Mouse (Mus musculus): Measurements from ENCODE around the gene Ctla4.

The Ctla4 gene

DNA sequence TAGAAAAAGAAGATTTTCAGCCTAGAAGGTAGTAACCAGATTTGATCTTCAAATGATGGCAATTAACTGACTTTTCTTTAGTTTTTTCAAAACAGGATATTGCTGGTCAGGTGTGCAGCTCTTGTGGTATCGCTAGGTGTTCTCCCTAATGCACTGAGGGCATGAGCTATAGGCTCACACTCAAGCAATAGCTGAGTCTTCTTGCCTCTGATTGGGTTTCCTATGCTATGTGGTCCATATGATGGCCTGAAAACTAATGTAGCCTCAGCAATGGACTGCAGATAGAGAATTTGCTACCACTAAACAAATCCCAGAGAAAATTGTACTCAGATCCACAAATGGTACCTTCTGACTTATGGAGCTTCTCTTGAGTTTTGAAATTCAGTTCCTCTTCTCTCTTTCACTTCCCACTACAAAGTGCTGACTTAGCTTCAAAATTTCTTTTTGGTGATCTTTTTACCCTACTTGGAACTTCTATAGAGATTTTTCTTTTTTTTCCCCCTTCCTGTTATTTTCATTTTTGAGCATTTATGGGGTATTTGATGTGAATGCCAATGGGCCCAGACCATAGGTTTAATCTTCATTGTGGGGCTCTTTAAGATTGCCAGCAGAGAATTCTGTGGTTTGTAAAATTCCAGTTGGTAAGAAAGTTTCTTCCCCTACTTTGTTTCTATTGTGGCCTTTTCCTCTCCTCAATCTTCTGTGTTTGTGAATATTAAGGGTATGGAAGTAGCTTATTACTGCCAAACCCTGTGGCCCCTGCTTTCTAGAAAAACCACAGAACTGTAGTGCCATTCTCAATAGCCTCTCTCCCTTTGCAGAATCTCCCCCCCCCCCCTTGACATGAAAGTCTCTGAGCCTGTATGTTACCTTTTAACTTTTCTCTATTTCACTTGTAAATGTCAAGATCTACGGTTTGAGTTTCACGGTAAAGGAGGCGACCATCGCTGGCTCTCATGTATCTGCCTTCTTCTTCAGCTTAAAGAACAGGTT, 54.6 kb downstream of the Ctla4 start:
- CTCF ChIA-PET, result interaction anchor here in 2 of 4 experiments (0.5 to 0.9 kb wide), 4 partner anchors 16 to 774 kb away, joined by 3 to 4 read pairs (median 4); no protein-coding TSS in a partner anchor

DNA sequence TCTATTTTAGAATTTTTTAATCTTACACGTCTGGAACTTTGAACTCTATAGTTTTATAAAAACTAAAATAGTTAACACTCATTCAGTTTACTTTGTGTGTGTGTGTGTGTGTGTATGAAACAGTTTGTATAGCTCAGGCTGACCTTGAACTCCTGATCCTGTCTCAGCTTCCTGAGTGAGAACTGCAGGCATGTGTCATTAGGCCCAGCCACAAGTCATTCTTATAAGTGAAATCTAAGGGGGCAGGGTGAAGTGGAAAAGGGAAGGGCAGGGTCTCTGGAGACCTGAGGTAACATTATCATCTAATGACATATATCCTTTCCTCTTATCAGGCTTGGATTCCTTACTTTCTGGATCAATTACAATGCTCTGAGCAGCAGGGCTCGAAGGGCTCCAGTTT, 56.1 kb downstream of the Ctla4 start:
- CTCF ChIA-PET, result no interaction called here
- POLR2A ChIA-PET, result no interaction called here

More for the DNA sequence above, 54.6 kb downstream of the Ctla4 start:
- POLR2A ChIA-PET, result interaction anchor here in 1 of 4 experiments (1.0 kb wide), 1 partner anchor 106 kb away, joined by 4 read pairs; no protein-coding TSS in a partner anchor

DNA sequence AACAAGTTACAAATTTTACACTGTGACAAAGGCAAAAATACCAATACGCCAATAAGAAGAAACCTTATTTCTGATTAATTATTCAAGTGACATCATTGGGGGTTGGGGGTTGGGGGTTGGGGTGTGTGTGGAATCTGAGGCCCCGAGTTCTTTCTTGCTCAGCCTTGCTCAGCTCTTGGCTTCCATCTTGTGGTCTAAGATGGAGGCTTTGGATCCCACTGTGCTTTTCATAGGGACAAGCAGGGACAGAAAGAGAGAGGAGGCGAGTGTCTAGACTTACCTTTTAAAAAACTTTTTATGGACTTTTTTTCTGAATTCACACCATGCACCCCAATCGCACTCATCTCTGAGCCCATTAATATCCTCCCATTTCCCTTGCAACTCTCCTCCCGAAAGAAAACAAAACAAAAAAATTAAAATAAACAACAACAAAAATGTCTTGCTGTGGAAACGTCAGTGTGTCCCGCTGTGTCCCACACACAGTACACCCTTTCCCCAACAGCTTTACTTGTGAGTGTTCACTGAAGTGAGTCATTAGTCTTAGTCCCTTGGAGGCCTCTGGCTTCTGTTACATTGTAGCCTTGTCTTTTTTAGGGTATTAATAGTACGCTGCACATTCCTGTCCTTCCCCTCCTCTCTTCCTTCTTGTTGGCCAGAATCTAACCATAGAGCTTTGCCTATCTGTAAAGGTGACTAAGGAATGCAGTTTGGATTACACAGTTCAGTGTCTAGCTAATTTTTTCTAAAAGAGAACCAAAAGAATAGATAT, 59.0 kb downstream of the Ctla4 start:
- POLR2A ChIA-PET, result no interaction called here
- CTCF ChIA-PET, result no interaction called here

DNA sequence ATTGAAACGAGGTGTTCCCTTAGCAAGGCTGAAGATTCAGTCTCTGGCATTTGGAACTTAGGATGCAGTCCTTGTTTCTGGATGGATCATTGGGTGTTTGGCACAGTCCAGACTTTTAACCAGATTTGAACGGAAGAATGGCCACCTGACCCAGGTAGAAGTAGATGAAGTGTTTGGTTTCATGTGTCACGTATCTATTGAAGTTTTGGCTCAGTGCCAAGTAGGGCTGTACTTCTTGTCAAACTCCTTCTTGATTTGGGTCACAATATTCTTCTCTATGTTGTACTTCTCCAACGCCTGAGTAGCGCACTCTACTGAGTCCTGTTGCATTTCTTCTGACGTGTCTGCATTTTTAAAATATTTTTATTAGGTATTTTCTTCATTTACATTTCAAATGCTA, 61.3 kb downstream of the Ctla4 start:
- ChIA-PET POLR2A (no interaction called here), CTCF (interaction anchor here in 1 of 4 experiments (0.6 kb wide), 1 partner anchor 1019 kb away, joined by 11 read pairs; no protein-coding TSS in a partner anchor)

DNA sequence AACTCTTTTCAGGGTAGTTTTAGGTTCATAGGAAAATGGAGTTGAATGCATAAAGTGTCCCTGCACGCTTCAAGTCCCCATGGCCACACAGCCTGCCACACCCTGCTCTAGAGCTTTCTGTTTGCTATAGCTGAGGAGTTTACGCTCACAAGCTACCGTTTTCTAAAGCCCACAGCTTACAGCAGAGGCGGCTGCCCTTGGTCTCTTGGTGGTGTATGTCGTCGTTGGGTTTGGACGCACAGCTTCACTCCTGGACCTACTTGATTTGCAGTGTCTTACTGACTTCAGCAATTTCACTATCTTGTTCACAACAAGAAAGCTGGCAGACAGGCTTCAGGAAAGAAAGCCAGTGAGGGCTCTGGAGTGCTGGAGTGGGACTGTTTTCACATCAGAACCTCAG, 66.2 kb downstream of the Ctla4 start:
- ChIA-PET CTCF (no interaction called here), POLR2A (no interaction called here)

DNA sequence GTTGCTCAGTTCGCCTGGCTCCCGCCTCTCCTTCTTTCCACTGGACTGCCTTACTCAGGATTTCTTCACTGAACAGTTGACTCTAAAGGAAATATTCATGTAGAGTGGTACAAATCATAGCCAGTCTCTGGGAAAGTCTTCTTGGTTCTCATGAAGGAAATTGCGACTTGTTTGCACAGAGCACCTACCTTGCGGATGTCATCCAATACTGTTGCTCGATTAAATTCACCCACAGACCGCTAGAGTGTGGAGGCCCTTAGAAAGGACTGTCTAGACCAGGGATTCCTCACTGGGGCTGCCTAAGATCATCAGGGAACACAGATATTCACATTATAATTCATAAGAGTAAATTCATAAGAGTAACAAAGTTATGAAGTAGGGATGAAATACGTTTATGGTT, 66.9 kb downstream of the Ctla4 start:
- ChIA-PET CTCF (interaction anchor here in 1 of 4 experiments (0.6 kb wide), 1 partner anchor 512 kb away, joined by 3 read pairs; no protein-coding TSS in a partner anchor), POLR2A (no interaction called here)

DNA sequence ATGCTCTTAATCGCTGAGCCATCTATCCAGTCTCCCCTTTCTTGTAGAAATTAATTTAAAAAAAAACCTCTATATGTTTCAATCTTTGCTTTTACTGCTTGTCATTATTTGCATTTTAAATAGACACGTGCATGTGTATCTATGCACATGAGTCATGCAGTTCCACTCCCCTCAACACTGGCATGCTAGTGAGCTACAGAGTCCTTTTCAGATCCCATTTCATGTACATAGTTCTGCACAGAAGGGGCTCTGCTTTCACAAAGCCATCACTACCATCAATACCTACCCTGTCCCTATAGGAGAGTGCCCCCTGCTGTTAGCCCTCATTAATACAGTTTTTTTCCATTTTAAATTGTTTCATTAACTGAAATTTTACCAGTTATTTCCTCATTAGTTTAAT, 68.0 kb downstream of the Ctla4 start:
- CTCF ChIA-PET, result interaction anchor here in 1 of 4 experiments (0.7 kb wide), 1 partner anchor 297 kb away, joined by 3 read pairs; no protein-coding TSS in a partner anchor
- POLR2A ChIA-PET, result no interaction called here

DNA sequence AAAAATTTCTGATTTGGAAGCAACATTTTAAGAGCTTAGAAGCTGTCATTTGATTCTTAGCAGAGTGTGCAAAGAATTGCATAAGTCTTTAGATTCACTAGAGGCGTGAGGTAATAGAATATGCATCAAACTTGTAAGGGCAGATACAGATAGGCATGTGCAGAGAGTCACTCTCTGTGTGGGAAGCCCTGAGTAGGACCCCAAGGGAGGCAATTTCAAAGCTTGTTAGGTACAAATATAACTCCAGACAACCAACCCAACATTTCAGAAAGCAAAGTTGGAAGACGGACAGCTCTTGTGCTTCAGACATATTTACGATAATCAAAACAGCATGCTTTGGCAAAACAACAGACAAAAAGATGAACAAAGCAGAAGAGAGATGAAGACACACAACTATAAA, 68.4 kb downstream of the Ctla4 start:
- ChIA-PET POLR2A (no interaction called here), CTCF (interaction anchor here in 2 of 4 experiments (0.7 to 1.0 kb wide), 2 partner anchors 297 to 472 kb away, joined by 3 read pairs; no protein-coding TSS in a partner anchor)

DNA sequence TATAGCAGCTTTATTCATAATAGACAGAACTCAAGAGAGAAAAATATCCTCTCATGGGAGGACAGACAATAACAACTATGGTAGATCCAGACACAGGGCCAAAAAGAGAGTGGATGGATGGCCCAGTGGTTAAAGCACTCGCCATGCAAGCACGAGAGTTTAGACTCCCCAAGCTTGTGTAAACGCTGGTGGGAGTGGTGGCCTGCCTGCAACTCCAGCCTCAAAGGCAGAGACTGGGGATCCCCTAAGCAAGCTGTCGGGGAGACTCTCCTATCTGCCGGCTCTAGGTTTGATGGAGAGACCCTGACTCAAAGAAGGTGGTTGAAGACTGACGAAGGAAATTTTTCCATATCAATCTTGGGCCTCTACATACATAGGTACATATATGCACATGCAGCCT, 69.4 kb downstream of the Ctla4 start:
- ChIA-PET POLR2A (no interaction called here), CTCF (interaction anchor here in 2 of 4 experiments (1.0 to 1.6 kb wide), 2 partner anchors 16 to 473 kb away, joined by 3 to 4 read pairs; no protein-coding TSS in a partner anchor)

DNA sequence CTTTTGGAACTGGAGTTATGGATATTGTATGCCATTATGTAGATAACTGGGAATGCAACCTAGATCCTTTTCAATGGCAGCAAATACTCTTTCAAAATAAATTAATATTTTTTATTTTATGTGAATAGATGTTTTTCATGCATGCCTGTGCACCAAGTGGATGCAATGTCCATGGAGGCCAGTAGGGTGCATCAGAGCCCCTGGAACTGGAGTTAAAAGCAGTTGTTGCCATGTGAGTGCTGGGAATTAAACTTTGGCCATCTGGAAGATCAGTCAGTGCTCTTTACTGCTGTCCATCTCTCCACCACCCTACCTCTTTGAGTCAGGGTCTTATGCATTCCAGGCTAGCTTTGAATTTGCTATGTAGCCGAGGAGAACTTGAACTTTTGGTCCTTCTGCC, 71.5 kb downstream of the Ctla4 start:
- POLR2A ChIA-PET, result interaction anchor here in 1 of 4 experiments (0.7 kb wide), 1 partner anchor 32 kb away, joined by 4 read pairs; no protein-coding TSS in a partner anchor
- CTCF ChIA-PET, result no interaction called here

DNA sequence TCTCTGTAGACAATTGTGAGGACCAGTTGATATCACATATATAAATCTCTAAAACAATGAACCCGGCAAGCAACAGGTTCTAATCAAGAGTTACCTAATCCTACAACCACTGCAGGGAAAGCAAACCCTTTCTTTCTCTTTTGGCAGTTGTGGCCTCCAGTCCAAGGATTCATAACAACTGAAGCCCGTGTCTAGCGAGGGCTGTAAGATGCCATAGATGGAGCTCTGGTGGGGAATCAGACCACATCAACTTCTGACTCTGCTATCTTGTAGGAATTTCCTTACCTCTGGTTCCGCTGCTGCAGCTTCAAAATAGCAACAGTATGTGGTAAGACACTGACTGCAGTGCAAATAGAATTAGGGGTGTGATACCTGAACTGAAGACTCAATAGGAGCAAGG, 72.4 kb downstream of the Ctla4 start:
- ChIA-PET POLR2A (no interaction called here), CTCF (no interaction called here)

DNA sequence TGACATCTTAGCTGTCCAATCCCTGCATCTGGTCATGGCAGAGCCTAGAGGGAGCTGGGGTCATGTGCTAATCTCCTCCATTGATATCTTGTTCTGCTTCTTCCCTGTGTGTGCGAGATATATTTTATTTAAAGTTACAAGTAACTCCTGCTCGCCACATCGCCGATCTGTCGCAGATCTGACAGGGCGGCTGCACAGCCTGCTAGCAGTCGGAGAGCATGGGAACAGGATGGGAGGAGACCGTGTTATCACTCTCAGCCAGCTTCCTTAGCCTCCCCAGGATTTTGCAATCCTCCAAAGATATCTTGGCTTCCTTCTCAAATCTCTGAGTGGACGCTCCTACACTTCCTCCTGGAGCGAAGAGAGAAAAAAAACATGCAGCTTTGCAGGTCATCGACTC, 73.7 kb downstream of the Ctla4 start:
- ChIA-PET POLR2A (interaction anchor here in 2 of 4 experiments (0.6 to 0.9 kb wide), 4 partner anchors 263 to 660 kb away, joined by 3 read pairs; no protein-coding TSS in a partner anchor), CTCF (interaction anchor here (0.5 to 1.4 kb wide), 27 partner anchors 9 to 1962 kb away, joined by 3 to 6 read pairs (median 3); no protein-coding TSS in a partner anchor)

DNA sequence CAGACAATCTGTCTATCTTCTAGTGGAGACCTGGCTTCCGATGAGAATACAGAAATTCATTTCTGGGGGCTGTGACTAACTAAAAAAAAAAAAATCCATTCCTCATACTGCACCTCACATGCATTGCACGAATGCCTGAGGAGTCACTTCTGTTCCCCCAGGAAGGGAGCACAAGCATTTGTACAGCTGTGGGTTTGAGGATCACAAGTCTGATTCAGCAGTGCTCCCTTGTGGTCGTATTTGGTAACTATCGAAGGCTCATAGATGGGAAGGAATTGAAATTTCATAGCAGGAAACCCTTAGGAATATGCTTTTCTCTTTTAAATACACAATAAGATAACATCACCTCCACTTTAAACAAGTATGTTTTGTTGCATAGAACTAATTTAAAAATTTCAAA, 74.3 kb downstream of the Ctla4 start:
- POLR2A ChIA-PET, result interaction anchor here in 2 of 4 experiments (0.7 to 0.9 kb wide), 2 partner anchors 431 to 661 kb away, joined by 3 read pairs; no protein-coding TSS in a partner anchor
- CTCF ChIA-PET, result interaction anchor here (0.5 to 1.4 kb wide), 29 partner anchors 9 to 1961 kb away, joined by 3 to 6 read pairs (median 3); no protein-coding TSS in a partner anchor

DNA sequence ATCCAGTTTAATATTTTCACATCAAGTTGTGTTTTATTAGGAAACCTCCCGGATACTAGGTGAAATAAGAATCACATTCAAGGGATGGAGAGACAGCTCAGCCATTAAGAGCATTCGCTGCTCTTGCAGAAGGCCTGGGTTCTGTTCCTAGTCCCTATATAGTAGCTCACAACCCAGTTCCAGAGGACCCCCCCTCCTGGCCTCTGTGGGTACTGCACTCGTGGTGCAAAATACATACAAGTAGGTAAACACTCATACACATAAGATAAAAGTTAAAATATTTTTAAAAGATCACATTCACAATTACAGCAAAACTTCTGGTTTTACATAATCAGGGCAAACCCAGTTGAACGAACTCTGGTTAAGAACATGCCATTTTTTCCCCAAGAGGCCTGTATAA, 75.3 kb downstream of the Ctla4 start:
- POLR2A ChIA-PET, result no interaction called here
- CTCF ChIA-PET, result interaction anchor here in 1 of 4 experiments (0.5 to 0.6 kb wide), 2 partner anchors 78 to 621 kb away, joined by 3 read pairs; no protein-coding TSS in a partner anchor
